Mouse (Mus musculus): ENCODE results near the gene Plxnd1. TPM values are rescaled to one million over a fixed set of nuclear protein-coding genes. Genes with fewer than 3 reads are reported as not detected.

The Plxnd1 gene
- polyA plus RNA-seq, 1 experiment: 56.5 TPM

- no peak for DNase-seq (ENCODE audit: extremely low spot score in 1 of 2, low spot score in 1 of 2)
Measured at GRCm38 (mm10) chr6:115983306-115984038, 11.3 kb downstream of the Plxnd1 start.

DNA sequence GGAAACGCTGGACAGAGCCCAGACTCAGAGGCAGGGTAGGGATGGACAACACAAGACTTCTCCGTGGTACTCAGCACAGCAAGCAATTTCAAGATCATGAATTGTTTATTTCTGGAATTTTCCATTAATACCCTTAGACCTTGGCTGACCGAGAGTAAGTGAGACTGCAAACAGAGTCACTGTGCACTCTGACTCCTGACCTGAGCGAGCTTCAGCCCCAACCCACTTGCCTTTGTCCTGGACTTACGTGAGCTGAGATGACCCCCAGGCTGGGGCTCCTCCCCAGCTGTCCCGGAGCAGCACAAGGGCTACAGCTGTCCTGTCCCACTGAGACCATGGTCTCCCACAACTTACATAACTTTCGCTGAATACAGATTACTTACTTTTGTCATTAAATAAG lies 11.9 kb downstream of the Plxnd1 start:
- no peak for DNase-seq (ENCODE audit: extremely low spot score in 1 of 2, low spot score in 1 of 2)

GRCm38 (mm10) chr6:115978596-115978995 lies 16.2 kb downstream of the Plxnd1 start:
- DNase-seq (ENCODE audit: extremely low spot score in 1 of 2, low spot score in 1 of 2): no peak

GRCm38 (mm10) chr6:115977810-115978209 lies 17.0 kb downstream of the Plxnd1 start:
- DNase-seq (ENCODE audit: extremely low spot score in 1 of 2, low spot score in 1 of 2): no peak

GRCm38 (mm10) chr6:115975606-115976005 lies 19.2 kb downstream of the Plxnd1 start:
- DNase-seq (ENCODE audit: extremely low spot score in 1 of 2, low spot score in 1 of 2): no peak

DNA sequence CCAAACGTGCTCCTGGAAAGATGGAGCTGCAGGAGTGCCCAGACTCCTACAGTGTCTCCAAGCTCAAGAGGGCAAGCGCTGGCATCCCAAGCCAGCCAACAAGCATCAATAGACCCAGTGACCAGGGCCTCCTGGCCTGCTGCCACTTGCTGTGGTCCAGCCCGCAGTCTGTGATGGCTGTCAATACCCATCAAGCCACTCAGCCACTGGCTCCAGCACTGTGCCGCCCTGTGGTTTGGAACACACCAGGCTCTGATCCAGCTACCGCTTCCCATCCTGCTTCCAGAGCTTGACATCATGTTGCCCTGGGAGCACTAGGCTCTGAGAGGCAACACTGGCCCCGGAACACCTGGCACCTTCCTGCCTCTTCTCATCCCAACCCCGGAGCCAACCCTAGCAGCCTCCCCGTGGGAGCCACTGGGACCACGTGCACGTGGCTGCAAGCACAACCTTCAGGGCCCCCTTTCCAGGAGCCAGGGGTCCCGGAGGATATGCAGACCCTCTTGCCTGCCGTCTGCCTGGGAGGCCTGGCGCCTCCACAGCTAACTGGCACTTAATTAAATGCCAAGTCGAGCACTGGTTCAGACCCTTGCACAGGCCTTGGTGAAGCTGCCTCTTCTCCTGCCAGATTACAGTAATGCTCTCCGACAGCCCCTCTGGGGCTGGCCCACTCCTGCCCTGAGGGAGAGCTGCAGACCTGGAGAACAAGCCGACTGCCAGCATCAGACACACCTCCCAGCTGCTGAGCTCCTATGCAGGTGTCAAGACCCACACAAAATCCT lies 20.7 kb downstream of the Plxnd1 start:
- no peak for DNase-seq (ENCODE audit: extremely low spot score in 1 of 2, low spot score in 1 of 2)

- DNase-seq (ENCODE audit: extremely low spot score in 1 of 2, low spot score in 1 of 2): no peak
Measured at GRCm38 (mm10) chr6:115973139-115973875, 21.5 kb downstream of the Plxnd1 start.

- DNase-seq (ENCODE audit: extremely low spot score in 1 of 2, low spot score in 1 of 2): no peak
Measured at GRCm38 (mm10) chr6:115972083-115972764, 22.6 kb downstream of the Plxnd1 start.

- DNase-seq (ENCODE audit: extremely low spot score in 1 of 2, low spot score in 1 of 2): no peak
Measured at GRCm38 (mm10) chr6:115971273-115972060, 23.3 kb downstream of the Plxnd1 start.

GRCm38 (mm10) chr6:115969952-115970351 lies 24.9 kb downstream of the Plxnd1 start:
- DNase-seq (ENCODE audit: extremely low spot score in 1 of 2, low spot score in 1 of 2): no peak

- DNase-seq (ENCODE audit: extremely low spot score in 1 of 2, low spot score in 1 of 2): no peak
Measured at GRCm38 (mm10) chr6:115969103-115969502, 25.7 kb downstream of the Plxnd1 start.

DNA sequence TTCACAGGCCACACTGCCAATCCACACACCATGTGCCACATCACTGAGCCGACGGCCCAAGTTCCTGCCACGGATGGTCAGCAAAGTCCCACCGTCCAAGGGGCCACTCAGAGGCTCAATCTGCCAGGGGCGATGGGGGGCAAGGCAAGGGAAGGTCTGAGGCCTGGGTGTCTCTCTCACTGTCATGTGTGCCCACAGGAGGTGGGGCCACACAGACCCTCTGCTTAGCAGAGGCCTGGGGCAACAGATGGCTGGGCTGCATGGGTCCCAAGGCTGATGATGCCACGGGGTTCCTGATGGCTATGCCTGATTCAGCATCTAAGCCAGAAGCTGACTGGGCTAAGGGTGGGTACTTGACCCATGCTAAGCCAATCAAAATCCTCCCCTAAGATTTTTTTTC lies 26.1 kb downstream of the Plxnd1 start:
- DNase-seq (ENCODE audit: extremely low spot score in 1 of 2, low spot score in 1 of 2): no peak

GRCm38 (mm10) chr6:115968086-115968485 lies 26.7 kb downstream of the Plxnd1 start:
- DNase-seq (ENCODE audit: extremely low spot score in 1 of 2, low spot score in 1 of 2): no peak

DNA sequence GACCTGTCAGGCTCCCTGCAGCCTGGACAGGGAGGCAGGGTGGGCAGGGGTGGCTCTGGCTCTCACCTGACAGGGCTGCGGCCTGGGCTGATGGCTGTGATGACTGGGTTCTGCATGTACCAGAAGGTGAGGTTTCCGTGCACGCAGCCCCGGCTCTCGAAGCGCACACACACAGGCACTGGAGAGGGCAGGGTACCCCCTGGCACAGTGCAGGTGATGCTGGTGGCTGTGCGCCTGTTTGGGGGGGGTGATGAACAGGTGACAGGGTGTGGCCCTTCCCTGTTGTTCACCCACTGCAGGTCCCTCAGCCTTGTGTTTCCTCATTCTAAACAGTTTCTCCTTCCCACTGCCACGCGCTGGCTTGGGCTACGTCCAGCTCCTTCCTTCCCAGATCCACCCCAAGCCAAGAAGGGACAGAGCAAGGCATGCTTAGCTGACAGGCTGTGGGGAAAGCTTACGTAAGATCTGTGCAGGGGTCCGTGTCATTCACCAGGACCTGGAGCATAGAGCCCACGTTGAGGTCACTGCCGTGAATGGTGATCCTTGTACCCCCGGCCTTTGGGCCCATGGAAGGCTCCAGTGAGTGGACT lies 27.4 kb downstream of the Plxnd1 start:
- no peak for DNase-seq (ENCODE audit: extremely low spot score in 1 of 2, low spot score in 1 of 2)

DNA sequence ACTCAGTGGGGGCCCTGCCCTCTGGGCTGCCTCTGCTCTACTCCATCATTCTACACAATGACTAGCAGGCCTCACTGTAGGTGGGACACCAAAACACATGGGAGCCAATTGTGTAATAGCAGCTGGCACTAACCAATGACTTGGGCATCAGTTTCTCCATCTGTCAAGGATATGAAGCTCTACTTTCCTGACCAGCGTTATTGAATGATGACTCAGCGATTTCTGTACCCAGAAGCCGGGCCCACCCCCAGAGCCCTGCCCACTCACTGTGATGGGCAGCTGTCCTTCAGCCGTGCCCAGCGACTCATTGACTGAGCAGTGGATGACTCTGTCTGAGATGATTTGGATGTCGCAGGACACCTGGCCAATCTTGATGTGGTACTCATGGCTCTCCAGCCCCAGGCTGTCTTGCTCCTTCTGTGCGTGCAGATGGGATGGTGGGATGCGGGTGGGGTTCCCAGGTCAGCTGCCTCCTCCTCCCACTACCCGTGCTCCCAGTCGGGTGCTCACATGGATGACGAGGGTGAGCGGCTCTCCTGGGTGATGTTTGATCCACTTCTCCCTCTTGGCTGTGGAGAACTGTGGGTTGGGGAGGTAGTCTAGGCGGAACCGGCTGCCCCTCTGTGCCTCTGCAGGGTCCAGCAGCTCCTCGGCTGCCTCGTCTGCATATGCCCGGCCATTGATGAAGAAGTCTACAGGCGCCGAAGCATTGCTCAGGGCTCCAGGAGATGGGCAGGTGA lies 28.4 kb downstream of the Plxnd1 start:
- no peak for DNase-seq (ENCODE audit: extremely low spot score in 1 of 2, low spot score in 1 of 2)

DNA sequence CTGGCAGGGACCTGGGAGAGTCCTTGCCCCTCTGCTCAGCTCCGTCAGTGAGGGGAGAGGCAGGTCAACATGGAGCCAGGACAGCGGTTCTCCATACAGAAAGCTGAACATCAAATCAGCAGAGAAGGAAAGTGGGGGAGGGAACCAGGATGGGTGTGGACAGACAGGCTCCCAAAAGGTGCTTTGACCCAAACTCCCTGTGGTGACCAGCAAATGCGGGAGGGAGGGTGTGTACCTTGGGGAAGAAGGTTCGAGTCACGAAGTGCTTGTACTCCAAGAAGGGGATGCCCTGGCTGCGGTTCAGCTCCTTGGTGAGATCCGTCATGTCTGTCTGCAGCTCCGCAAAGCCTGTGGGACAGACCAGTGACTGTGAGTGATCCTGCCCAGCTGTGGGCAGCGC lies 31.1 kb downstream of the Plxnd1 start:
- no peak for DNase-seq (ENCODE audit: extremely low spot score in 1 of 2, low spot score in 1 of 2)

- no peak for DNase-seq (ENCODE audit: extremely low spot score in 1 of 2, low spot score in 1 of 2)
Measured at GRCm38 (mm10) chr6:115962439-115963085, 32.2 kb downstream of the Plxnd1 start.

- DNase-seq (ENCODE audit: extremely low spot score in 1 of 2, low spot score in 1 of 2): no peak
Measured at GRCm38 (mm10) chr6:115961743-115962142, 33.1 kb downstream of the Plxnd1 start.
